Mouse (Mus musculus): ENCODE results near the gene Clcf1.

- TF ChIP-seq POLR2A (IDR thresholded peaks at IDR 0.05; ENCODE audit: extremely low read depth, insufficient read depth, low read length) = no peak
- TF ChIP-seq CTCF (IDR thresholded peaks at IDR 0.05; ENCODE audit: low read depth, low read length) = no peak
These were observed 44.2 kb upstream of the Clcf1 start for GRCm38 (mm10) chr19:4169810-4170209.
